Mouse (Mus musculus) thymus, postnatal 4 days (tissue): ENCODE results near the gene Fam19a5.

Experiments
- DNase-seq: peaks from one replicate; pipeline ENCODE4 v3.0.0; 2021

The Fam19a5 gene

GRCm38 (mm10) chr15:87668112-87668511 is 124.0 kb downstream of the Fam19a5 start:
- DNase-seq: no peak

GRCm38 (mm10) chr15:87671929-87672328 is 127.8 kb downstream of the Fam19a5 start:
- DNase-seq: no peak

GRCm38 (mm10) chr15:87678711-87679110 is 134.6 kb downstream of the Fam19a5 start:
- DNase-seq: no peak

GRCm38 (mm10) chr15:87682410-87682809 is 138.3 kb downstream of the Fam19a5 start:
- DNase-seq: no peak

GRCm38 (mm10) chr15:87686415-87687040 is 142.4 kb downstream of the Fam19a5 start:
- DNase-seq: no peak

GRCm38 (mm10) chr15:87691271-87691955 is 147.3 kb downstream of the Fam19a5 start:
- DNase-seq: no peak

GRCm38 (mm10) chr15:87691958-87692357 is 147.9 kb downstream of the Fam19a5 start:
- no peak for DNase-seq

GRCm38 (mm10) chr15:87692394-87692793 is 148.3 kb downstream of the Fam19a5 start:
- DNase-seq: no peak

GRCm38 (mm10) chr15:87692865-87693513 is 148.9 kb downstream of the Fam19a5 start:
- no peak for DNase-seq

- DNase-seq: no peak
These were observed 153.4 kb downstream of the Fam19a5 start for GRCm38 (mm10) chr15:87697433-87697996.

GRCm38 (mm10) chr15:87698562-87699320 is 154.6 kb downstream of the Fam19a5 start:
- DNase-seq: no peak

GRCm38 (mm10) chr15:87702821-87703220 is 158.7 kb downstream of the Fam19a5 start:
- no peak for DNase-seq

- no peak for DNase-seq
These were observed 159.2 kb downstream of the Fam19a5 start for GRCm38 (mm10) chr15:87703334-87703733.

GRCm38 (mm10) chr15:87711790-87712189 is 167.7 kb downstream of the Fam19a5 start:
- no peak for DNase-seq

GRCm38 (mm10) chr15:87712221-87712620 is 168.1 kb downstream of the Fam19a5 start:
- DNase-seq: no peak

GRCm38 (mm10) chr15:87715037-87715676 is 171.1 kb downstream of the Fam19a5 start:
- DNase-seq: no peak

- DNase-seq: no peak
These were observed 173.0 kb downstream of the Fam19a5 start for GRCm38 (mm10) chr15:87717056-87717455.

GRCm38 (mm10) chr15:87723455-87723986 is 179.4 kb downstream of the Fam19a5 start:
- DNase-seq: no peak

- DNase-seq: no peak
These were observed 182.6 kb downstream of the Fam19a5 start for GRCm38 (mm10) chr15:87726657-87727236.

- no peak for DNase-seq
These were observed 192.2 kb downstream of the Fam19a5 start for GRCm38 (mm10) chr15:87736345-87736744.

- no peak for DNase-seq
These were observed 211.4 kb downstream of the Fam19a5 start for GRCm38 (mm10) chr15:87755482-87755881.

GRCm38 (mm10) chr15:87765876-87766275 is 221.8 kb downstream of the Fam19a5 start:
- no peak for DNase-seq
